In genomic region chr3:53109879-53110278, GRCm38 (mm10) we compare ENCODE assay signal across 15 mouse cellular contexts.
DNase-seq lines count a peak whose midpoint lies in the region; ATAC-seq and TF ChIP-seq lines count a peak whose summit lies in the region.
"Had no signal": no experiment of that assay in that cellular context is flagged by ENCODE, and none has a peak within 500 bp of the region (broad histone marks: within the 10 kb centered on the region; RNA-seq: fewer than 3 reads in every experiment).

No protein-coding gene starts in this region.

- WGBS in embryonic facial prominence, embryonic 14.5 days: 20% methylated on average over 3 of the region's 3 CpGs
- 23% methylated on average over 3 of the region's 3 CpGs for WGBS in embryonic facial prominence, embryonic 10.5 days

- H3K4me1 ChIP-seq in embryonic facial prominence, embryonic 14.5 days (ENCODE audit: control insufficient read depth, insufficient read depth, low read length): 0 out of 2 replicates have a peak, but pooled peaks cover 9% of the 10 kb centered on the region
- H3K4me1 ChIP-seq in embryonic facial prominence, embryonic 10.5 days: peaks cover 23% of the 10 kb centered on the region
- peaks cover 12% of the 10 kb centered on the region for H3K4me1 ChIP-seq in embryonic fibroblast, embryonic 13.5 days (ENCODE audit: control insufficient read depth, insufficient read depth, low read length)
- H3K4me1 ChIP-seq: stomach, embryonic 15.5 days had no signal

- DNase-seq in embryonic facial prominence, embryonic 14.5 days (ENCODE audit: low spot score): peak; percentile 61
- no peak for DNase-seq in embryonic facial prominence, embryonic 10.5 days (ENCODE audit: low spot score)
- DNase-seq in kidney, postnatal 14 days: peak; percentile 22
- DNase-seq in kidney, postnatal 36 days: no peak
- DNase-seq in lung, postnatal 36 days: peak; percentile 70
- no peak for DNase-seq in frontal cortex, postnatal 14 days (ENCODE audit: low spot score in 2 of 2)
- no peak for DNase-seq in thymus, postnatal 25 days
- DNase-seq: cerebellum, adult 2 months; liver had no signal

- no peak overlapping the region for H3K9ac ChIP-seq in embryonic facial prominence, embryonic 14.5 days (ENCODE audit: low read depth, low read length)
- H3K9ac ChIP-seq: hindbrain, embryonic 15.5 days; stomach, embryonic 15.5 days had no signal

- peaks cover 6% of the 10 kb centered on the region; the same call in 1 of the 2 replicates for H3K9me3 ChIP-seq in embryonic facial prominence, embryonic 14.5 days (ENCODE audit: control insufficient read depth, low read length)
- peaks cover 8% of the 10 kb centered on the region; the same call in 1 of the 2 replicates for H3K9me3 ChIP-seq in embryonic facial prominence, embryonic 10.5 days
- H3K9me3 ChIP-seq: hindbrain, embryonic 15.5 days; stomach, embryonic 15.5 days had no signal

- no peaks in the 10 kb centered on the region for H3K27me3 ChIP-seq in embryonic facial prominence, embryonic 14.5 days (replicated peaks; ENCODE audit: control insufficient read depth, insufficient read depth, low read length)
- no peaks in the 10 kb centered on the region for H3K27me3 ChIP-seq in embryonic facial prominence, embryonic 10.5 days (replicated peaks; ENCODE audit: low read depth, poor library complexity, severe bottlenecking)
- H3K27me3 ChIP-seq: hindbrain, embryonic 15.5 days; stomach, embryonic 15.5 days had no signal

- H3K27ac ChIP-seq in embryonic facial prominence, embryonic 14.5 days (replicated peaks; ENCODE audit: low read depth, low read length): 0 out of 2 replicates have a peak overlapping the region, but pooled peaks have one; percentile 15
- no peak overlapping the region for H3K27ac ChIP-seq in embryonic facial prominence, embryonic 10.5 days (replicated peaks)
- H3K27ac ChIP-seq in embryonic fibroblast, embryonic 13.5 days (ENCODE audit: insufficient read depth, low read length): peak overlapping the region; percentile 96
- H3K27ac ChIP-seq: heart, adult 2 months; hindbrain, embryonic 15.5 days; macrophage; stomach, embryonic 15.5 days had no signal

- no peak; the same call in 1 of the 2 replicates for TF ChIP-seq POLR2A in embryonic fibroblast, embryonic 13.5 days (IDR thresholded peaks at IDR 0.05; ENCODE audit: low read depth, low read length)

- 0 out of 2 replicates have a peak, but pooled peaks have one; percentile 41 for ATAC-seq in embryonic facial prominence, embryonic 14.5 days (ENCODE audit: low read depth)

- H3K4me3 ChIP-seq in embryonic facial prominence, embryonic 14.5 days (ENCODE audit: low read depth, low read length): no peak overlapping the region
- no peak overlapping the region for H3K4me3 ChIP-seq in embryonic facial prominence, embryonic 10.5 days
- H3K4me3 ChIP-seq in embryonic fibroblast, embryonic 13.5 days (ENCODE audit: insufficient read depth, low read length): no peak overlapping the region
- H3K4me3 ChIP-seq: forebrain, embryonic 10.5 days; heart, adult 2 months; hindbrain, embryonic 15.5 days; stomach, embryonic 15.5 days had no signal

- no peak for TF ChIP-seq CTCF in embryonic fibroblast, embryonic 13.5 days (IDR thresholded peaks at IDR 0.05; ENCODE audit: borderline replicate concordance, insufficient read depth, low read length)

- no peaks in the 10 kb centered on the region for H3K36me3 ChIP-seq in embryonic facial prominence, embryonic 14.5 days (ENCODE audit: control insufficient read depth, insufficient read depth, low read length)
- H3K36me3 ChIP-seq in embryonic facial prominence, embryonic 10.5 days (replicated peaks): peaks cover 12% of the 10 kb centered on the region
- H3K36me3 ChIP-seq: hindbrain, embryonic 15.5 days; stomach, embryonic 15.5 days had no signal

- no peak overlapping the region for H3K4me2 ChIP-seq in embryonic facial prominence, embryonic 14.5 days (ENCODE audit: low read depth, low read length)
- H3K4me2 ChIP-seq: hindbrain, embryonic 15.5 days; stomach, embryonic 15.5 days had no signal

Comparison
In these comparisons a context has a peak if more than half of its experiments do, and no peak if none do; other contexts are left out.
1. DNase-seq: peak in embryonic facial prominence, embryonic 14.5 days (single experiment), kidney, postnatal 14 days (single experiment) and lung, postnatal 36 days (single experiment); none in embryonic facial prominence, embryonic 10.5 days (single experiment), kidney, postnatal 36 days (0 of 2), frontal cortex, postnatal 14 days (0 of 2) and thymus, postnatal 25 days (single experiment).